Mouse (Mus musculus) liver, adult 2 months (tissue): ENCODE data around the gene Clpp. TPM values are rescaled to one million over a fixed set of nuclear protein-coding genes. Genes with fewer than 3 reads are reported as not detected.

Source experiments
- DNase-seq: peaks from one replicate; pipeline ENCODE4 v3.0.0-alpha.2; 2011; ENCODE audit warnings: low read depth, low spot score; ENCODE audit errors: extremely low read depth
- H3K27ac ChIP-seq: fragments of 200-500 bp; replicated peaks from 2 replicates; pipeline ENCODE4 v1.5.1; 2012; ENCODE audit warnings: low read depth, mild to moderate bottlenecking, control low read depth, inconsistent platforms, low read length; ENCODE audit not compliant: insufficient read depth
- H3K27me3 ChIP-seq: fragments of 200-500 bp; 2 replicates; pipeline ENCODE4 v1.6.1; 2012; ENCODE audit warnings: mild to moderate bottlenecking, moderate library complexity, low read length, inconsistent platforms; ENCODE audit not compliant: control insufficient read depth, insufficient read depth
- H3K36me3 ChIP-seq: fragments of 200-500 bp; 2 replicates; pipeline ENCODE4 v1.6.1; 2012; ENCODE audit warnings: low read length, inconsistent platforms; ENCODE audit not compliant: control insufficient read depth, insufficient read depth
- H3K4me1 ChIP-seq: fragments of 200-500 bp; 2 replicates; pipeline ENCODE4 v1.6.1; 2011; ENCODE audit warnings: low read length; ENCODE audit not compliant: control insufficient read depth, insufficient read depth
- H3K4me3 ChIP-seq: fragments of 200-500 bp; 2 replicates; pipeline ENCODE4 v1.5.1; 2011; ENCODE audit warnings: low read depth, mild to moderate bottlenecking, control low read depth, low read length, moderate library complexity; ENCODE audit not compliant: insufficient read depth
- H3K79me2 ChIP-seq: fragments of 200-500 bp; 2 replicates; pipeline ENCODE4 v1.6.1; 2012; ENCODE audit warnings: inconsistent platforms, mild to moderate bottlenecking, low read length, moderate library complexity; ENCODE audit not compliant: control insufficient read depth, insufficient read depth
- H3K9ac ChIP-seq: fragments of 200-500 bp; 2 replicates; pipeline ENCODE4 v1.6.1; 2012; ENCODE audit warnings: low read depth, mild to moderate bottlenecking, control low read depth, inconsistent platforms, low read length
- CTCF ChIP-seq: fragments of 200-500 bp; IDR thresholded peaks from 2 replicates; pipeline ENCODE4 v1.5.1; 2011; ENCODE audit warnings: low read depth, low read length, control low read depth
- POLR2A ChIP-seq: fragments of 200-500 bp; IDR thresholded peaks from 2 replicates; pipeline ENCODE4 v1.6.1; 2011; ENCODE audit warnings: low read length, control low read depth; ENCODE audit not compliant: insufficient read depth; ENCODE audit errors: extremely low read depth
- WGBS: fragments of 180-500 bp; shearing (Covaris S2); methylation state at CpG from one replicate; pipeline ENCODE4 v1.1.7; 2018; 5-methylcytosine and 5-hydroxymethylcytosine counted together
- polyA plus RNA-seq: library from polyadenylated mRNA; depleted of rRNA; stranded (reverse); fragments of >200 nt; gene quantifications from 2 replicates; pipeline ENCODE4 v1.2.3, GENCODE M21; 2012
- total RNA-seq: library from RNA; depleted of rRNA; stranded (reverse); fragments of >200 nt; gene quantifications from 2 replicates; pipeline ENCODE4 v1.2.3, GENCODE M21; 2014

Clpp gene
- total and polyA plus RNA-seq, 2 experiments = 75.6 to 184 TPM

- TF ChIP-seq CTCF = no peak
- TF ChIP-seq POLR2A = no peak
- WGBS = 76% methylated on average over 9 of the region's 9 CpGs
- DNase-seq = no peak
- no peaks in the 10 kb centered on the region; the same call in 1 of the 2 replicates for H3K36me3 ChIP-seq
- no peak within 1 kb of the TSS for H3K9ac ChIP-seq
- no peaks in the 10 kb centered on the region for H3K27me3 ChIP-seq
- no peaks in the 10 kb centered on the region for H3K79me2 ChIP-seq
- no peak within 1 kb of the TSS for H3K27ac ChIP-seq
- H3K4me1 ChIP-seq = 0 out of 2 replicates have a peak, but pooled peaks cover 2% of the 10 kb centered on the region
- no peak within 1 kb of the TSS for H3K4me3 ChIP-seq
Measured at GRCm38 (mm10) chr17:56999968-57000609, 10.0 kb downstream of the Clpp start, which contains the start of gene Pspn. Gene Pspn (minus strand): TSS chr17:57000018.

DNA sequence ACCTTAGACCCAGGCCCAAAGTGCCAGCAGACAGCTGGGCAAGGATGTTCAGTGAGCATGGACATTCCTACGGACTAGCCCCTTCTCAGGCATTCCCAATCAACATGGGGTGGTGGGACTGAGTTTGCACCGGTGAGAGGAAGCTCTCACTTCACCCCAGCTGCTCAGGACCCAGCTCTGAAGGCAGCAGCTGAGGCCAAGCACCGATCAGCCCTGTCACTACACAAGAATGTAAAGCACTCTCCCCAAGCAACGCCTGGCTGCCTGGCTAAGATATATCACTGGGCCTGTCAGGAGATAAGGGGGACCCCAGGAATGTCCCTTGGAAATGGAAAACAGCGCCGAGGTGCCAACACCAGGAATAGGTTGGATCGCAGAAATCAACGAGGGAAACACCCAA, 11.1 kb downstream of the Clpp start:
- no peak overlapping the region for H3K4me3 ChIP-seq
- WGBS = 64% methylated on average over 8 of the region's 8 CpGs
- H3K9ac ChIP-seq = no peak overlapping the region
- H3K27me3 ChIP-seq = no peaks in the 10 kb centered on the region
- 0 out of 2 replicates have a peak, but pooled peaks cover 2% of the 10 kb centered on the region for H3K4me1 ChIP-seq
- peaks cover 3% of the 10 kb centered on the region; the same call in 1 of the 2 replicates for H3K36me3 ChIP-seq
- TF ChIP-seq POLR2A = no peak
- TF ChIP-seq CTCF = no peak
- DNase-seq = no peak
- H3K79me2 ChIP-seq = no peaks in the 10 kb centered on the region
- no peak overlapping the region for H3K27ac ChIP-seq

DNA sequence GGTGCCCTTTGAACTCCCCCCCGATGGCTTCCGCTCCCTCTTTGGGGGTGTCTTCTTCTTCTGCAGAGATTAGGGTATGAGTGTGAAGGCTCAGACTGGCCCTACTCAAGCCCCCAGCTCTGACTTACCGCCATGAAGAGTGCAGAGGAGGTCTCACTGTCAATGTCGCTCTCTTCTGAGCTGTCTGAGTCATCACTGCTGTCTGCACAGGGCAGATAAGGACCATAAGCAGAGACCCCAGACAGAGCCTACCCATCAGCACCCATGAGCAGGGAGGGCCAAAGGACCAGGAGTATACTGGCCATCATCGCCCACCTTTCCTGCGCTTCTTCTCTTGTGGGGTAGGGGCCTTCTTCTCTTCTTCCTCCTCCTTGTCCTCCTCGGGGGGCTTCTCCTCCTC, 13.9 kb downstream of the Clpp start:
- Histone ChIP-seq H3K27me3 (no peaks in the 10 kb centered on the region), H3K27ac (no peak overlapping the region), H3K9ac (no peak overlapping the region), H3K4me1 (no peaks in the 10 kb centered on the region), H3K79me2 (no peaks in the 10 kb centered on the region), H3K36me3 (peaks cover 5% of the 10 kb centered on the region; the same call in 1 of the 2 replicates), H3K4me3 (no peak overlapping the region)
- no peak for DNase-seq
- TF ChIP-seq CTCF (no peak), POLR2A (no peak)
- 94% methylated on average over 7 of the region's 7 CpGs for WGBS

GRCm38 (mm10) chr17:57007137-57007905, 17.2 kb downstream of the Clpp start:
- H3K79me2 ChIP-seq = no peaks in the 10 kb centered on the region
- 95% methylated on average over 13 of the region's 13 CpGs for WGBS

DNA sequence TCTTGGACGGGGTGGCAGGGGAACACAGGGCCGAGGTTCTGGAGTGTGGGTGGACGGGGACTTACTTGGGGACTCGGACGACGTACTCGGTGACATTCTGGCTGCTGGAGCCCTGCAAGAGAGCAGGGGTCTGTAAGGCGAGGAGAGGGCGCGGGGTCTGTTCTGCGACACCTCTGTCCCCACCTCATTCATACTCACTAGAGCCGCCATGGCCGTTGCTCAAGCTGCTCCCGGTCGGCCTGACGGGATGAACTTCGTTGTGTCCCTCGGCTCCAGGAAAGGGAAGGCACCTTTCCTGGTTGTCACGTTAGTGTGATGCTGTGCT, 20.8 kb downstream of the Clpp start:
- TF ChIP-seq CTCF = no peak
- TF ChIP-seq POLR2A = no peak
- no peak for DNase-seq
- no peaks in the 10 kb centered on the region for H3K27me3 ChIP-seq
- H3K4me1 ChIP-seq = peaks cover 7% of the 10 kb centered on the region; the same call in 1 of the 2 replicates
- peaks cover 5% of the 10 kb centered on the region; the same call in 1 of the 2 replicates for H3K36me3 ChIP-seq
- peak overlapping the region; percentile 76 for H3K9ac ChIP-seq
- under 1% methylated on average over 19 of the region's 19 CpGs for WGBS
- H3K79me2 ChIP-seq = no peaks in the 10 kb centered on the region
- H3K27ac ChIP-seq = peak overlapping the region; percentile 8; the same call in 1 of the 2 replicates
- H3K4me3 ChIP-seq = peak overlapping the region; percentile 77

More at GRCm38 (mm10) chr17:57007137-57007905, 17.2 kb downstream of the Clpp start:
- H3K4me3 ChIP-seq = no peak overlapping the region
- no peak for DNase-seq
- H3K27me3 ChIP-seq = no peaks in the 10 kb centered on the region
- no peak overlapping the region for H3K27ac ChIP-seq
- H3K4me1 ChIP-seq = peaks cover 7% of the 10 kb centered on the region; the same call in 1 of the 2 replicates
- peaks cover 5% of the 10 kb centered on the region; the same call in 1 of the 2 replicates for H3K36me3 ChIP-seq
- H3K9ac ChIP-seq = no peak overlapping the region
- peak; percentile 11; the same call in 1 of the 2 replicates for TF ChIP-seq CTCF
- TF ChIP-seq POLR2A = no peak
